Mouse (Mus musculus) fibroblast of lung, adult 2 months (primary cell): Measurements from ENCODE around the gene Nrip1.

ENCODE experiments used
- DNase-seq: peaks from one replicate; pipeline ENCODE4 v3.0.0-alpha.2; 2011; ENCODE audit warnings: low read depth

The Nrip1 gene

GRCm38 (mm10) chr16:76315642-76316041 lies 58.0 kb downstream of the Nrip1 start:
- no peak for DNase-seq

DNA sequence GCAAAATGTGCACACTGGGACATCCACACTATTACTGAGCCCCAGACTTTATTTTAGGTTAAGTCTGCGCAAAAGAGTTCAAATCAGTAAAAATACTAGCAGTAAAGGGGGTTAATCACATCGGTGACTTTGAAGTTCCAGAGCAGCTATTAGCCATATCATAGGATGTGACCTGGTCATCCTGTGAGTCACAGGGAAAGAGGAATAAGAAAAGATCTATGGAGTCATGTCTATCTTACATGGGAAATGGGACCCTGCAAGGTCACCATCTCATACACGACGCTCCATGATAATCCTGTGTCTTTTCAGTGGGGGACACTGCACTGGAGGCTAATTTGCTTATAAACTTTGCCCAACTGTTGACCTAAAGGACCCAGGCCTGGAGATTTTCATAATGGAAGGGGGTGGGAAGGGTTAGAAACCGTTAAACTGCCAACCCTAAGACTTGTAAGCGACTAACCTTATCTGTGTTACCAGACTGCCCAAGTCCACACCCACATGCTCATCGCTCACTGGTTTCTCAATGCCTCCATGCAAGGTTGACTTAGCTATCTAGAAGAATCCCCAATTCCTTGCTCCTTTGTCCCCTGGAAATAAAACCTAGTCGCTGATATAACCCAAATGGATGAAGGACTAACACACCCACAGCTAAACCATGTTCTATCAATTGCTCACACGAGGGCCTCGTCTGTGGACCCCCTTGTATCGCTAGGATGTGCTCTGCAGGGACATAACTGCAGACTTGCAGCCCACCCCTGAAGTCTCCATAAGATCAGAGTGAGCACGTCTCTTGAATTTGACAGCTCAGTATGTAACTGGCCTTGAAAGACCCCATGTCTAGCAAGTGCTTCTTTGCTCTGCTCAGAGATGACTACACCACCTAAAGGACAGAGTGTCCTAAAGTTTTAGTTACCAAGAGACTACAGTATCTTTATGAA lies 59.3 kb downstream of the Nrip1 start:
- DNase-seq: no peak

DNA sequence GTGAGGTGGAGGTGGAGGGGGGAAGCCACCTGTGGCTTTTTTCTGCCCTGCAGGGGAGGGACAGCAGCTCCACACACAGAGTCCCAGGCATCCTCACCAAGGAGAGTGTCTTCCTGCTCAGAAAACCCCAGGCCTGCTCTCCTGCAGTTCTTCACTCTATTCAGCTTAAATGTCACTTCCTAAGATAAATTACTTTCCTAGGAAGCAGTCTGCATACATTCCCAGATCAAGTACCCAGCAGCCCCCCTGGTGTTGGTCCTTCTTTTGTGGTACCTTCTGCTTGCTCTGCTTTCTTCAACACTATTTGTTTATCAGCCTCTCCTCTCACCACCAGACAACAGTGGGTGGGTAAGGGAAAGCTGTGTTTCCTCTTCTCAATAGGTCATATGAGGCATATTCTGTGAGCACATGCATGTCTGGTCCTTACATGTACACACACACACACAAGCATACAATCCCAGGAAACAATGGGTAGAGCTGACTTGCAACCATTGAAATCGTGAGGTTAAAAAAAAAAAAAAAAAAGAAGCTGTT lies 60.7 kb downstream of the Nrip1 start:
- no peak for DNase-seq

GRCm38 (mm10) chr16:76310791-76311190 lies 62.8 kb downstream of the Nrip1 start:
- DNase-seq: no peak

DNA sequence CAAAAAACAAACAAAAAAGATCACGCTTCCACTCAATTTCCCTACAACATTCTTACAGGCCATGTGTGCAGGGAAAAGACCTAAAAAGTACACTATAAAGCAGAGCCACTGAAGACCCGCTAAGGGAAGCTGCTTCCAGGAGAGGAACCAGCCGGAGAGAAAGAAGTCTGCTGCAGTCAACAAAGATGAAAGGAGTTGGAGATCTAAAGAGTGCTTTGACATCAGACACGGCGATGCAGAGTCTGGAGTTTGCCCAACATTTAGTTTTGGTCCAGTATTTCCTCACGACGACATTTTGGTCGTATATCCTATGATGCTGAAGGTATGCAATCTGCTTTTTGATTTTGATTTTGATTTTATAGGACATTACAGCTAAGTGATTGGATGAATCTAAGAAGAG lies 63.3 kb downstream of the Nrip1 start:
- DNase-seq: no peak

- no peak for DNase-seq
Measured at GRCm38 (mm10) chr16:76309280-76309679, 64.3 kb downstream of the Nrip1 start.

DNA sequence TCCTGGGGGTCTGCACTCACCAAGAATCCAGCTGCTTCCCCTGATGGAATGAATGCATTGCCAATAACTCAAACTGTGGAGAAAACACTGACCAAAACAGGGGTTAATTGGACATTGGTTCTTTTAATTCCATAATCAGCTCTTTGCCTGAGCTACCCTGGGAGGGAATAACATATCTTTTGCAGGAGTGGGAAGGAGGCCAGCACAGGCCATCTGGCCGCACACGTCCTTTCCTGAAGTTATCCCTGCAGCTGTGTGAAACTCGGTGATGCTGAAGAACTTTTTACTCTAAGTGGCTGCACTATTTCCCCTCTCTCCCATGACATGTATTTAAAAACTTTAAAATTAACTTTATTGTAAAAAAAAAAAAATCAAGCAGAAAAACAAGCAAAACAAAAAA lies 66.6 kb downstream of the Nrip1 start:
- DNase-seq: no peak

GRCm38 (mm10) chr16:76306446-76306845 lies 67.2 kb downstream of the Nrip1 start:
- no peak for DNase-seq

DNA sequence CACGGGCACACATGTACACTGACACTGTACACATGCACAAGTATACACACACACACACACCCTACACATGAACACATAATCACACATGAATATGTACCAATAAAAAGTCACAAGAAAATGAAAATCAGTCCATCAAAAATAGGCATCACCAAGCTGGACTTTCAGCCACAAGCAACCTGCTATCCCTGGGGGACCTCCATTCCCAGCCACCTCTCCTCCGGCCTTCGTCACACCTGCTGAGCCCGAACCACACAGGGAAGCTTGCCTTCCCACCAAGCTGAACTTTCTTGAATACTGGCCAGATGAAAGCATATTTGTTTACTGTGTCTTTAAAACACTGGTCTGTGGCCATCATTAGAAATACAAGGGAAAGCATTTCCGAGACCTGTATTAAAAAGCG lies 70.2 kb downstream of the Nrip1 start:
- no peak for DNase-seq

- DNase-seq: no peak
Measured at GRCm38 (mm10) chr16:76301728-76302050, 71.9 kb downstream of the Nrip1 start.

DNA sequence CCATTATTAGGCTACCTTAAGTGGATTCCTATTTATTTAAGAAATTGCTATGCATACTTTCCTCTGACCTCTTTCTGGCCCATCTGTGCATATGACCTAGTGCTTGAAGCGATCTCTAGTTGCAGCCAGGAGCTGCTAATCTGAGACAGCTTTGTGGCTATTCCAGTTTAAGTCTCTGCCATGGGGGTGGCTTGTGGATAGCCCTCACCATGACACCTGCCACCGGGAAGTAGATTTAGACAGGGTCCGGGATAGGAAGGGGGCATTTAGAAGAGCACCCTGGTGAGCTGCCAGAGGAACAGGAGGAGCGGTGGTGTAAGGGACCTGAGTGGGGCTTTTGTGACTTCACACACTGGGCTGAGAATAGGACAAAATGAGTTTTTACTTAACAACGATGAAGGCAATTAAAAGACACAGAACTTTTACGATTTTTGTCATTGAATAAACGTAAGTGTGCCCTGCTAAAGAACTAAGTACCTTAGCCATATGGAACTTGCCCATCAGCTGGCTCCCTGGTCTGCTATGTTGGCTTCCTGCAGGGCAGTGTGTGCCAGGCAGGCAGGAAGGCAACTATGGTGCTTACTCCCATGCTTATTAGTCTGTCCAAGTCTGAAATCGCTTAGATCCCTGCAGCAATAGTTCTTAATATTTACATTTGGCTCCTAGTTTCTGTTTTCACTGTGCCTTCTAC lies 72.4 kb downstream of the Nrip1 start:
- no peak for DNase-seq

DNA sequence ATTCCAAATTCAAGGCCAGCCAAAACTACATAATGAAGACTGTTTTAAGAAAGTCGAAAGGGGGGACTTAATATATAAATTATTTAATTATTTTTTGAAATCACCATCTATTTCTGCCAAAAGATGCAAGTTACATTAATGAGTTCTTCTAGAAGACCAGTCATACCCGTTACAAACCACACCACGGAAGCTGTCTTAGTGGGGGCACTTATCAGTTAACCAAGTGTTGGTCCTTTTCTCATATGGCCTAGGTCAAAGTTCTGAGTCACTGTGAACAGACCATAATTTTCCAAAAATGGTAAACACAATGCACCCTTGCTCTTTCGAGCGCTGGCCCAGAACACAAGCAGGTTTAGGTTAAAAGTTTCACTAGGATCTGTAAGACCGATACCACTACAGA lies 73.2 kb downstream of the Nrip1 start:
- no peak for DNase-seq

GRCm38 (mm10) chr16:76299511-76299910 lies 74.1 kb downstream of the Nrip1 start:
- no peak for DNase-seq

DNA sequence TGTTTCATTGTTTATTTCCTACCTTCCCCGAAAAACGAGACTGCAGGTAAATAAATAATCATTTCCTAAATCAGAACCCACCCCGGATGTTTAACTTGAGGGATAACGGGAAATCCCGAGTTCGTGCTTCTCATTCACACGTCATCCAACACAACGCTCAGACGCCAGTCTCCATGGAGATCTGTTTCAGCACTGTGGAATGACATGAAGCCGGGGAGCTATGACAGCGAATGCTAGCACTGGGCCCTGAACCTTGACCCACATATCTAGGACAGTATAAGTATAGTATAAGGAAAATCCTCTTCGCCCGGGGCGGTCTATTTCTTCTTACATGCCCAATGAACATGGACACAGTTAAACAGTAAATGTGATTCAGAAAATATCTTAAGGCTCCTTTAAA lies 78.3 kb downstream of the Nrip1 start:
- DNase-seq: no peak

- no peak for DNase-seq
Measured at GRCm38 (mm10) chr16:76294550-76294949, 79.1 kb downstream of the Nrip1 start.

- no peak for DNase-seq
Measured at GRCm38 (mm10) chr16:76293765-76294463, 79.7 kb downstream of the Nrip1 start.

- no peak for DNase-seq
Measured at GRCm38 (mm10) chr16:76293176-76293575, 80.5 kb downstream of the Nrip1 start.

GRCm38 (mm10) chr16:76292656-76293055 lies 81.0 kb downstream of the Nrip1 start:
- DNase-seq: no peak

GRCm38 (mm10) chr16:76291366-76291765 lies 82.3 kb downstream of the Nrip1 start:
- no peak for DNase-seq

DNA sequence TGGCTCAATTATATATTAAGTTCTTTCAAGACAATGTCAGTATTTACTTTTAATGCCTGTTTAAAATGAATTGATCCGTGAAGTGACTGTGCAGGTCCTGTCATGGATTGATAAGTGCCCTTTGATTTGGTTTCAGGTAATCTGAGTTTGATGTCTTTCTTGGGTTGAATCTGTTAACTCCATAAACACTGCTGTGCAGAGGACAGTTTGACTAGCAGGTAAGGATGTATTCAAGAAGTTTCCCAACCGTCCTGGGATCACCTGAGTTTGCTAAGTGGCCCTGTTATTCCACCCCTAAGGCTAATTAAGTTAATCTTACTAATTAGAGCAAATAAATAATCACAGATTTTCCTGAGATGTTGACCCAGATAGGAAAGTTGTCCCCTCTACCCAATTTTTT lies 84.1 kb downstream of the Nrip1 start:
- no peak for DNase-seq

DNA sequence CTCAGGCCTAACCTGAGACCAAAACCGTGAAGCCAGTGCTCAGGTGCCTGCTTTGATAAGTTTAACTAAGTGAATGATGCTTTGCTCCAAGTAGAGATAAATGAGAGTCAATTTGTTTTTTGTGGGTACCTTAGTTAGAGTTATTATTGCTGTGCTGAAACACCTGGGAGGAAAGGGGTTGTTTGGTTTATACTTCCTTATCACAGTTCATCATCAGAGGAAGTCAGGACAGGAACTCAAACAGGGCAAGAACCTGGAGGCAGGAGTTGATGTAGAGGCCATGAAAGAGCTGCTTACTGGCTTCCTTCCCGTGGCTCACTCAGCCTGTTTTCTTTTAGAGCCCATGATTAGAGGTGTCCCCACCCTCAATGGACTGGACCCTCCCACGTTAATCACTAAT lies 89.8 kb downstream of the Nrip1 start:
- DNase-seq: no peak

DNA sequence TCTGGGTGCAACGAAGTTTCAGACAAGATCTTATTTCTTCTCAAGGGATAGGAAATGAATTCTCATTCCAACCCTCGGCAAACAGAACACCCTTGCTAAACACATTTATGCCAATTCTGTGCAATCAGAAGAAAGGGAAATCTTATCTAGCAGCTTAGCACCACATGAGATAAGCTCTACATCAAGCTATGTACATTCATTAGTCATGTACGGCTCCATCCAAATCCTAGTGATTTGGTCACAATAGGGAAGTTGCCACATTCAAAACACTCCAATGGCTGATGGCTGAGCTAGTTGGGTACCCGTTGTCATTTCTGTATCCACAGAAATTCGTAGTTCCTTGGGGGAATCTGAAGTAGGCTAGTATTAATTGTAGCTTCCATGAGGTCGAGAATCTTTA lies 91.8 kb downstream of the Nrip1 start:
- DNase-seq: no peak

DNA sequence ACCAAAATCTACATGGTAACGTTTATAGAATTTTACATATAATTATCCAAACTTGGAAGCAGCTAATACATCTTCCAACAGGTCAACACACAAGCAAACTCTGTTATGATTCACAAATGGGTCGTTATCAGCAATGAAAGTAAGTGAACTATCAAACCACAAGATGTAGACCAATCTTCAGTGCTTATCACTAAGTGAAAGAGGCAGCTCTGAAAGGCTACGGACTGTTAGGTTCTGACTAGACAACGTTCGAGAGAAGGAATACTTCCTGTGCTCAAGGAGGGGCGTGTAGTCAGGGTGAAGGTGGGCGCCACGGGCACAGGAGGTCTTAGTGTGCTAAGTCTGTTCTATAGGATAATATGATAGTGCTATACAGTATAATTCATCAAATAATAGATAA lies 93.3 kb downstream of the Nrip1 start:
- no peak for DNase-seq
